Mouse (Mus musculus): ENCODE data around the gene Lin52. TPM values are rescaled to one million over a fixed set of nuclear protein-coding genes. Genes with fewer than 3 reads are reported as not detected.

Gene Lin52
- 30.6 and 35.6 TPM in 2 replicates for polyA plus RNA-seq (2014; fragmentation: Nextera tagmentation; extraction: Ambion mirVana)

- peak within 1 kb of the TSS; percentile 55 for H3K4me3 ChIP-seq (ENCODE audit: low read depth, low read length)
- under 1% methylated on average over 49 of the region's 49 CpGs for WGBS
- H3K9ac ChIP-seq (ENCODE audit: low read length), result peak within 1 kb of the TSS; percentile 56
- no peaks in the 10 kb centered on the region for H3K36me3 ChIP-seq (ENCODE audit: control insufficient read depth, insufficient read depth, low read length)
- peak within 1 kb of the TSS; percentile 21; the same call in 1 of the 2 replicates for H3K27ac ChIP-seq (replicated peaks; ENCODE audit: low read depth, low read length)
- DNase-seq (ENCODE audit: low spot score), result peak; percentile 95
- ATAC-seq (ENCODE audit: insufficient number of reproducible peaks, low FRiP score, low TSS enrichment, low read depth), result peak; percentile 99
- peaks cover 7% of the 10 kb centered on the region; the same call in 1 of the 2 replicates for H3K4me1 ChIP-seq (ENCODE audit: control insufficient read depth, insufficient read depth, low read length)
- H3K27me3 ChIP-seq (ENCODE audit: control insufficient read depth, insufficient read depth, low read length), result no peaks in the 10 kb centered on the region
- H3K9me3 ChIP-seq (ENCODE audit: control insufficient read depth, low read length), result no peaks in the 10 kb centered on the region
- H3K4me2 ChIP-seq (ENCODE audit: low read depth, severe bottlenecking), result peak within 1 kb of the TSS; percentile 88
These were observed at the start of gene Lin52, which contains the start of gene Aldh6a1 for GRCm38 (mm10) chr12:84450718-84451646. TSS of gene Lin52 (plus strand) at chr12:84451422. TSS of gene Aldh6a1 (minus strand) at chr12:84451004.

- Histone ChIP-seq H3K27me3 (ENCODE audit: control insufficient read depth, insufficient read depth, low read length) (no peaks in the 10 kb centered on the region), H3K36me3 (ENCODE audit: control insufficient read depth, insufficient read depth, low read length) (no peaks in the 10 kb centered on the region), H3K27ac (replicated peaks; ENCODE audit: low read depth, low read length) (no peak overlapping the region), H3K4me2 (ENCODE audit: low read depth, severe bottlenecking) (no peak overlapping the region), H3K9me3 (ENCODE audit: control insufficient read depth, low read length) (no peaks in the 10 kb centered on the region), H3K4me3 (ENCODE audit: low read depth, low read length) (no peak overlapping the region), H3K4me1 (ENCODE audit: control insufficient read depth, insufficient read depth, low read length) (no peaks in the 10 kb centered on the region; the same call in 1 of the 2 replicates), H3K9ac (ENCODE audit: low read length) (no peak overlapping the region)
- ATAC-seq (ENCODE audit: insufficient number of reproducible peaks, low FRiP score, low TSS enrichment, low read depth) (no peak), DNase-seq (ENCODE audit: low spot score) (no peak)
- WGBS, result 70% methylated on average over 9 of the region's 9 CpGs
These were observed 48.3 kb upstream of the Lin52 start for GRCm38 (mm10) chr12:84402923-84403322.

- Histone ChIP-seq H3K4me3 (ENCODE audit: low read depth, low read length) (no peak overlapping the region), H3K27ac (replicated peaks; ENCODE audit: low read depth, low read length) (no peak overlapping the region), H3K36me3 (ENCODE audit: control insufficient read depth, insufficient read depth, low read length) (no peaks in the 10 kb centered on the region), H3K4me2 (ENCODE audit: low read depth, severe bottlenecking) (no peak overlapping the region), H3K9ac (ENCODE audit: low read length) (no peak overlapping the region), H3K27me3 (ENCODE audit: control insufficient read depth, insufficient read depth, low read length) (no peaks in the 10 kb centered on the region), H3K9me3 (ENCODE audit: control insufficient read depth, low read length) (no peaks in the 10 kb centered on the region), H3K4me1 (ENCODE audit: control insufficient read depth, insufficient read depth, low read length) (no peaks in the 10 kb centered on the region; the same call in 1 of the 2 replicates)
- WGBS, result 92% methylated on average over 6 of the region's 6 CpGs
- no peak for DNase-seq (ENCODE audit: low spot score)
- no peak for ATAC-seq (ENCODE audit: insufficient number of reproducible peaks, low FRiP score, low TSS enrichment, low read depth)
These were observed 46.7 kb upstream of the Lin52 start for GRCm38 (mm10) chr12:84404541-84404940.

- Histone ChIP-seq H3K27ac (replicated peaks; ENCODE audit: low read depth, low read length) (no peak overlapping the region), H3K27me3 (ENCODE audit: control insufficient read depth, insufficient read depth, low read length) (no peaks in the 10 kb centered on the region), H3K9me3 (ENCODE audit: control insufficient read depth, low read length) (no peaks in the 10 kb centered on the region), H3K36me3 (ENCODE audit: control insufficient read depth, insufficient read depth, low read length) (no peaks in the 10 kb centered on the region), H3K4me2 (ENCODE audit: low read depth, severe bottlenecking) (no peak overlapping the region), H3K4me1 (ENCODE audit: control insufficient read depth, insufficient read depth, low read length) (no peaks in the 10 kb centered on the region; the same call in 1 of the 2 replicates), H3K4me3 (ENCODE audit: low read depth, low read length) (no peak overlapping the region), H3K9ac (ENCODE audit: low read length) (no peak overlapping the region)
- ATAC-seq (ENCODE audit: insufficient number of reproducible peaks, low FRiP score, low TSS enrichment, low read depth) (no peak), DNase-seq (ENCODE audit: low spot score) (no peak)
- WGBS, result 51% methylated on average over 4 of the region's 4 CpGs
These were observed 44.0 kb upstream of the Lin52 start for GRCm38 (mm10) chr12:84407259-84407658.

GRCm38 (mm10) chr12:84407874-84408818 lies 43.1 kb upstream of the Lin52 start:
- peak; percentile 42 for ATAC-seq (ENCODE audit: insufficient number of reproducible peaks, low FRiP score, low TSS enrichment, low read depth)
- Histone ChIP-seq H3K4me2 (ENCODE audit: low read depth, severe bottlenecking) (peak overlapping the region; percentile 95), H3K9me3 (ENCODE audit: control insufficient read depth, low read length) (no peaks in the 10 kb centered on the region), H3K9ac (ENCODE audit: low read length) (peak overlapping the region; percentile 79), H3K4me3 (ENCODE audit: low read depth, low read length) (peak overlapping the region; percentile 69), H3K4me1 (ENCODE audit: control insufficient read depth, insufficient read depth, low read length) (no peaks in the 10 kb centered on the region; the same call in 1 of the 2 replicates), H3K27me3 (ENCODE audit: control insufficient read depth, insufficient read depth, low read length) (no peaks in the 10 kb centered on the region), H3K36me3 (ENCODE audit: control insufficient read depth, insufficient read depth, low read length) (no peaks in the 10 kb centered on the region), H3K27ac (replicated peaks; ENCODE audit: low read depth, low read length) (no peak overlapping the region)
- 2% methylated on average over 46 of the region's 52 CpGs for WGBS
- peak; percentile 50 for DNase-seq (ENCODE audit: low spot score)

GRCm38 (mm10) chr12:84408819-84409507 lies 42.3 kb upstream of the Lin52 start, which contains the start of the genes Entpd5 and Bbof1:
TSS of gene Entpd5 (minus strand) at chr12:84409029.
TSS of gene Bbof1 (plus strand) at chr12:84409071.
- Histone ChIP-seq H3K27ac (replicated peaks; ENCODE audit: low read depth, low read length) (no peak within 1 kb of the TSS), H3K9me3 (ENCODE audit: control insufficient read depth, low read length) (no peaks in the 10 kb centered on the region), H3K36me3 (ENCODE audit: control insufficient read depth, insufficient read depth, low read length) (no peaks in the 10 kb centered on the region), H3K4me2 (ENCODE audit: low read depth, severe bottlenecking) (peak within 1 kb of the TSS; percentile 95), H3K4me1 (ENCODE audit: control insufficient read depth, insufficient read depth, low read length) (no peaks in the 10 kb centered on the region; the same call in 1 of the 2 replicates), H3K9ac (ENCODE audit: low read length) (peak within 1 kb of the TSS; percentile 79), H3K4me3 (ENCODE audit: low read depth, low read length) (peak within 1 kb of the TSS; percentile 69), H3K27me3 (ENCODE audit: control insufficient read depth, insufficient read depth, low read length) (no peaks in the 10 kb centered on the region)
- WGBS, result 3% methylated on average over 43 of the region's 63 CpGs
- peak; percentile 90 for DNase-seq (ENCODE audit: low spot score)
- ATAC-seq (ENCODE audit: insufficient number of reproducible peaks, low FRiP score, low TSS enrichment, low read depth), result peak; percentile 90

- no peak within 1 kb of the TSS for H3K27ac ChIP-seq (replicated peaks; ENCODE audit: low read depth, low read length)
- 3% methylated on average over 50 of the region's 50 CpGs for WGBS
- H3K9me3 ChIP-seq (ENCODE audit: control insufficient read depth, low read length), result no peaks in the 10 kb centered on the region; the same call in 1 of the 2 replicates
- no peaks in the 10 kb centered on the region for H3K36me3 ChIP-seq (ENCODE audit: control insufficient read depth, insufficient read depth, low read length)
- no peaks in the 10 kb centered on the region for H3K4me1 ChIP-seq (ENCODE audit: control insufficient read depth, insufficient read depth, low read length)
- H3K4me3 ChIP-seq (ENCODE audit: low read depth, low read length), result peak within 1 kb of the TSS; percentile 50
- ATAC-seq (ENCODE audit: insufficient number of reproducible peaks, low FRiP score, low TSS enrichment, low read depth) (peak; percentile 82; the same call in 1 of the 2 replicates), DNase-seq (ENCODE audit: low spot score) (peak; percentile 86)
- peak within 1 kb of the TSS; percentile 70 for H3K9ac ChIP-seq (ENCODE audit: low read length)
- H3K4me2 ChIP-seq (ENCODE audit: low read depth, severe bottlenecking), result peak within 1 kb of the TSS; percentile 66
- H3K27me3 ChIP-seq (ENCODE audit: control insufficient read depth, insufficient read depth, low read length), result no peaks in the 10 kb centered on the region
These were observed 34.2 kb upstream of the Lin52 start, which contains the start of gene Rnf113a2 for GRCm38 (mm10) chr12:84416834-84417604. TSS of gene Rnf113a2 (plus strand) at chr12:84417196.
